Mouse (Mus musculus) G1E (cell line): ENCODE results near the gene 4930435E12Rik. TPM values are rescaled to one million over a fixed set of nuclear protein-coding genes. Genes with fewer than 3 reads are reported as not detected.

ENCODE experiments used
- ATAC-seq: 2 replicates; pipeline ENCODE4 v1.8.0; 2016; ENCODE audit warnings: mild to moderate bottlenecking; ENCODE audit not compliant: insufficient number of reproducible peaks, poor library complexity, low FRiP score, severe bottlenecking; ENCODE audit errors: extremely low read depth
- DNase-seq: peaks from one replicate; pipeline ENCODE4 v3.0.0; 2012; ENCODE audit warnings: low spot score
- H3K27me3 ChIP-seq: 2 replicates; pipeline ENCODE4 v1.6.1; 2012; ENCODE audit warnings: mild to moderate bottlenecking, low read length, inconsistent platforms; ENCODE audit not compliant: insufficient read depth
- H3K36me3 ChIP-seq: replicated peaks from 2 replicates; pipeline ENCODE3; 2012; ENCODE audit warnings: mild to moderate bottlenecking, inconsistent platforms
- H3K4me1 ChIP-seq: 2 replicates; pipeline ENCODE4 v1.6.1; 2012; ENCODE audit warnings: low read depth, low read length, inconsistent platforms, mixed read lengths; ENCODE audit not compliant: insufficient read depth
- H3K4me3 ChIP-seq: 2 replicates; pipeline ENCODE4 v1.5.1; 2012; ENCODE audit warnings: low read depth, mild to moderate bottlenecking, inconsistent platforms, low read length, moderate library complexity, mixed read lengths
- H3K9me3 ChIP-seq: replicated peaks from 2 replicates; pipeline ENCODE4 v1.6.1; 2012; ENCODE audit warnings: inconsistent platforms
- CTCF ChIP-seq: IDR thresholded peaks from 2 replicates; pipeline ENCODE4 v1.5.1; 2012; ENCODE audit warnings: low read depth, low read length, inconsistent platforms, mixed read lengths
- GATA1 ChIP-seq: IDR thresholded peaks from 2 replicates; pipeline ENCODE4 v1.6.1; 2012; ENCODE audit warnings: borderline replicate concordance, low read length, inconsistent platforms, mixed read lengths
- GATA2 ChIP-seq: IDR thresholded peaks from 2 replicates; pipeline ENCODE4 v1.6.1; 2012; ENCODE audit warnings: low read depth, low read length, inconsistent platforms, borderline replicate concordance
- POLR2AphosphoS5 ChIP-seq: IDR thresholded peaks from 2 replicates; pipeline ENCODE4 v1.6.1; 2012; ENCODE audit warnings: low read depth, low read length, inconsistent platforms; ENCODE audit not compliant: insufficient replicate concordance
- TAL1 ChIP-seq: conservative IDR thresholded peaks from 2 replicates; pipeline ENCODE4 v1.6.1; 2012; ENCODE audit warnings: low read depth, low read length, inconsistent platforms, mixed read lengths
- polyA plus RNA-seq: library from polyadenylated mRNA; stranded (reverse); fragments of >175 nt; gene quantifications from 2 replicates; pipeline ENCODE4 v1.2.3, GENCODE M21; 2012
- total RNA-seq, 2 experiments: library from RNA; stranded (forward) in 1 of 2; stranded (reverse) in 1 of 2; fragments of 200-1000 nt in 1 of 2; fragments of >200 nt in 1 of 2; fragmentation: Nextera tagmentation in 1 of 2; gene quantifications; 2 replicates each; pipeline ENCODE4 v1.2.3; 2014 to 2017

Gene 4930435E12Rik
- total and polyA plus RNA-seq, 3 experiments: 0.55 TPM; not detected in 2

GRCm38 (mm10) chr16:38763508-38763907 is 65.0 kb downstream of the 4930435E12Rik start:
- Histone ChIP-seq H3K4me1 (no peaks in the 10 kb centered on the region), H3K27me3 (0 out of 2 replicates have a peak, but pooled peaks cover 6% of the 10 kb centered on the region), H3K9me3 (no peaks in the 10 kb centered on the region), H3K4me3 (no peak overlapping the region), H3K36me3 (no peaks in the 10 kb centered on the region)
- DNase-seq (no peak), ATAC-seq (no peak)
- no peak for TF ChIP-seq GATA1
- no peak for TF ChIP-seq TAL1
- no peak for TF ChIP-seq GATA2
- TF ChIP-seq CTCF: no peak
- no peak for TF ChIP-seq POLR2AphosphoS5

DNA sequence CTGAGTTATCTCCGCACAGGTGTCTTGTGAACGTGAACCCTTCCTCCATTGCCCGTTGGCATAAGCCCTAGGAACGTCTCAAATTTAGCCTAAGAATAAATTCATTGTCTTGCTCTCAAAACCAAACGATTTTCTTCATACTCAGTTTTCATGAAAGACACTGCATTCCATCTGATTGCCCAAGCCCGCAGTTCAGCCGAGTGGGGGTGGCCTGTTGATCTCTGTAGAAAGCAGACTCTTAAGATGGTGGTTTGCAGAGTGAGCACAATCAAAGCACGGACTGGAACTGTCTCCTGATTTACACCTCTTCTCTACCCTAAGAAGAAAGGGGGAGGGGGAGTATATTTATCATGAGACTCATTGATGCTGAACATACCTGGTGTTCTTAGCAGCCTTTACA is 66.1 kb downstream of the 4930435E12Rik start:
- Histone ChIP-seq H3K36me3 (no peaks in the 10 kb centered on the region), H3K4me1 (no peaks in the 10 kb centered on the region), H3K27me3 (0 out of 2 replicates have a peak, but pooled peaks cover 8% of the 10 kb centered on the region), H3K9me3 (no peaks in the 10 kb centered on the region), H3K4me3 (no peak overlapping the region)
- ATAC-seq (no peak), DNase-seq (no peak)
- TF ChIP-seq CTCF: no peak
- no peak for TF ChIP-seq TAL1
- TF ChIP-seq GATA1: no peak
- no peak for TF ChIP-seq POLR2AphosphoS5
- TF ChIP-seq GATA2: no peak

Other genes with a start within 250 kb of the 4930435E12Rik start
- not detected in 2 replicates for gene Arhgap31, start 115.5 kb downstream of the 4930435E12Rik start, total RNA-seq (2014; fragmentation: Nextera tagmentation)
- gene Arhgap31, start 115.5 kb downstream of the 4930435E12Rik start, total RNA-seq (2017): 0.06 and 0.16 TPM in 2 replicates
- gene Arhgap31, start 115.5 kb downstream of the 4930435E12Rik start, polyA plus RNA-seq: 0.01 and 0.02 TPM in 2 replicates
- gene B4galt4, start 86.5 kb downstream of the 4930435E12Rik start, total RNA-seq (2014; fragmentation: Nextera tagmentation): not detected in 2 replicates
- not detected in 2 replicates for gene B4galt4, start 86.5 kb downstream of the 4930435E12Rik start, total RNA-seq (2017)
- not detected in 2 replicates for gene B4galt4, start 86.5 kb downstream of the 4930435E12Rik start, polyA plus RNA-seq
- gene Upk1b, start 28.4 kb downstream of the 4930435E12Rik start, total RNA-seq (2014; fragmentation: Nextera tagmentation): not detected in 2 replicates
- 0.38 TPM in 1 of 2 replicates, not detected in the other for gene Upk1b, start 28.4 kb downstream of the 4930435E12Rik start, total RNA-seq (2017)
- gene Upk1b, start 28.4 kb downstream of the 4930435E12Rik start, polyA plus RNA-seq: not detected in 2 replicates
- gene Igsf11, start 63.9 kb upstream of the 4930435E12Rik start, total RNA-seq (2014; fragmentation: Nextera tagmentation): not detected in 2 replicates
- gene Igsf11, start 63.9 kb upstream of the 4930435E12Rik start, total RNA-seq (2017): 0.05 and 0.06 TPM in 2 replicates
- gene Igsf11, start 63.9 kb upstream of the 4930435E12Rik start, polyA plus RNA-seq: not detected in 2 replicates